Mouse (Mus musculus): ENCODE data around the gene Klf11. TPM values are rescaled to one million over a fixed set of nuclear protein-coding genes. Genes with fewer than 3 reads are reported as not detected.

The Klf11 gene
- 15.9 and 17.6 TPM in 2 replicates for polyA plus RNA-seq (2015; fragmentation: Nextera tagmentation; extraction: Ambion mirVana)

- Histone ChIP-seq H3K4me2 (peak within 1 kb of the TSS; percentile 66), H3K9ac (peak within 1 kb of the TSS; percentile 91), H3K9me3 (no peaks in the 10 kb centered on the region), H3K36me3 (peaks cover 28% of the 10 kb centered on the region), H3K4me1 (replicated peaks) (peaks cover 42% of the 10 kb centered on the region), H3K27ac (peak within 1 kb of the TSS; percentile 96), H3K27me3 (0 out of 2 replicates have a peak, but pooled peaks cover 6% of the 10 kb centered on the region), H3K4me3 (peak within 1 kb of the TSS; percentile 80)
- 0% methylated on average over 41 of the region's 68 CpGs for WGBS
- ATAC-seq (ENCODE audit: low FRiP score): peak; percentile 92
Measured at GRCm38 (mm10) chr12:24651063-24651557, at the start of gene Klf11. Klf11 (plus strand) TSS chr12:24651274.

DNA sequence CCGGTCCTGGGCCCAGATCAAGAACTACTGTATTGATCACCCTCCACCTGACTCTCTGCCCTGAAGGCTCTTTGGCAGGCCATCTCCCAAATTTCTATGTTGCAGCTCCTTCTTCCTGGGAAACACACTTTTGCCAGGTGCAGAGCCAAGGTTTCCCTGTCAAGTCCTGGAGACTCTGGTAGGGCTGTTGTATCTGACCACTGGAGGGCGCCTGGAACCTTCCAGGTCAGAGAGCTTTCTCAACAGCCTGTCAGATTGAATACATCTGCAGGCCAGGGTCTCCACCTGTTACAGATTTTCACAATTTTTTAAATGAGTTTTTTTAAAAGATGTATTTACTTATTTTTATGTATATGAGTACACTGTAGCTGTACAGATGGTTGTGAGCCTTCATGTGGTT, 47.8 kb upstream of the Klf11 start:
- Histone ChIP-seq H3K36me3 (no peaks in the 10 kb centered on the region), H3K9ac (no peak overlapping the region), H3K9me3 (no peaks in the 10 kb centered on the region), H3K4me3 (no peak overlapping the region), H3K4me2 (no peak overlapping the region), H3K27ac (no peak overlapping the region), H3K27me3 (no peaks in the 10 kb centered on the region), H3K4me1 (replicated peaks) (no peaks in the 10 kb centered on the region)
- no peak for ATAC-seq (ENCODE audit: low FRiP score)
- 38% methylated on average over 2 of the region's 2 CpGs for WGBS

- H3K27ac ChIP-seq: no peak overlapping the region
- H3K4me1 ChIP-seq (replicated peaks): peaks cover 3% of the 10 kb centered on the region; the same call in 1 of the 2 replicates
- ATAC-seq (ENCODE audit: low FRiP score): no peak
- WGBS: 64% methylated on average over 10 of the region's 10 CpGs
- no peak overlapping the region for H3K4me3 ChIP-seq
- H3K4me2 ChIP-seq: no peak overlapping the region
- no peaks in the 10 kb centered on the region for H3K27me3 ChIP-seq
- no peaks in the 10 kb centered on the region for H3K36me3 ChIP-seq
- H3K9me3 ChIP-seq: no peaks in the 10 kb centered on the region
- no peak overlapping the region for H3K9ac ChIP-seq
Measured at GRCm38 (mm10) chr12:24606166-24606565, 44.9 kb upstream of the Klf11 start.

GRCm38 (mm10) chr12:24612591-24612990, 38.5 kb upstream of the Klf11 start:
- ATAC-seq (ENCODE audit: low FRiP score): no peak
- H3K36me3 ChIP-seq: no peaks in the 10 kb centered on the region
- no peaks in the 10 kb centered on the region for H3K27me3 ChIP-seq
- no peak overlapping the region for H3K4me3 ChIP-seq
- no peak overlapping the region for H3K27ac ChIP-seq
- H3K9me3 ChIP-seq: no peaks in the 10 kb centered on the region
- H3K4me1 ChIP-seq (replicated peaks): peaks cover 3% of the 10 kb centered on the region; the same call in 1 of the 2 replicates
- H3K4me2 ChIP-seq: no peak overlapping the region
- no peak overlapping the region for H3K9ac ChIP-seq
- 82% methylated on average over 6 of the region's 6 CpGs for WGBS

DNA sequence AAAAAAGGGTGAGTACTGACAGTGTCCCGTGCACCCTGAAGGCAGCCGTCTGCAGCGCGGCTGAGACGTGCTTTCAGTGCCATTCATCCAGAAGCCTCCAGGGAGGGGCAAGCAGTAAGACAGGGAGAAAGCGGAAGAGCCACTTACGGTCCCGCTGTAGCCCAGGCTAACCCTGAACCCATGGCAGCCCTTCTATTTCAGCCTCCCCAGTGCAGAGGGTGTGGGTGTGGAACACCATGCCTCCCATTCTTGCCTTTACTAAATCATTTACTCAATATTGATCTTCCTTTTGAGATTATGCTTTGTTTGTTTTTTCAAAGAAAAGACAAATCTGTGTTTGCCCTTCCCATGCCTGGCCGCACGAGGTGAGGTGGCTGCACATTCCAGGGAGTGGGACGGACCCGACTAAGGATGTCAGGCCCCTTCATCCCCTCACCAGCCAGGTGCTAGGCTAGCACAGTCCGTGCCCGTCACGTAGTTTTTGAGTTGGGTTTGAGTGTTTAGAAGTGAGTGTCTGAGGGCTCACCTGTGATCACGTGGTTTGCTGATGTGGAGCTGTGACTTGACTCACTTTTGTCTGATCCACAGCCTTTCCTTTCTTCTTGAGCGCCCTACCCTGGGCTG, 36.5 kb upstream of the Klf11 start:
- Histone ChIP-seq H3K4me1 (replicated peaks) (peaks cover 3% of the 10 kb centered on the region; the same call in 1 of the 2 replicates), H3K36me3 (no peaks in the 10 kb centered on the region), H3K27ac (no peak overlapping the region), H3K27me3 (no peaks in the 10 kb centered on the region), H3K4me2 (no peak overlapping the region), H3K9me3 (no peaks in the 10 kb centered on the region), H3K9ac (no peak overlapping the region), H3K4me3 (no peak overlapping the region)
- no peak for ATAC-seq (ENCODE audit: low FRiP score)
- 81% methylated on average over 17 of the region's 17 CpGs for WGBS

DNA sequence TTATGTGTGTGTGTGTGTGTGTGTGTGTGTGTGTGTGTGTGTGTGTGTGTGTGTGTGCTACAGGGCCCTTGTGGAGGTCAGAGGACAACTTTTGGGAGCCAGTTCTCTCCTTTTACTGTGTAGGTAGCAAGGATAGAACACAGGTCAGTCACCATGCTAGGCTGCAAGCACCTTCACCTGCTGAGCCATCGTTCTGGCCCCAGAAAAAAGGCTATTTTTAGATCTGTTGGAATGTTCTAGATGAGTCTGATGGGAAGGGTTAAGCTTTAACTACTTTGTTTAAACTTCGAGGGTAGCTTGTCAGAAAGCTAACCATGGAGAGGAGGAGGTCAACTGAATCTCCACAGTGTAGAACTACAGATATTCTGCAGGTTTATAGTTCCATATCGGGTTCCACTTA, 35.9 kb upstream of the Klf11 start:
- Histone ChIP-seq H3K4me3 (no peak overlapping the region), H3K27me3 (no peaks in the 10 kb centered on the region), H3K36me3 (no peaks in the 10 kb centered on the region), H3K9ac (no peak overlapping the region), H3K4me2 (no peak overlapping the region), H3K27ac (no peak overlapping the region), H3K9me3 (no peaks in the 10 kb centered on the region), H3K4me1 (replicated peaks) (peaks cover 1% of the 10 kb centered on the region; the same call in 1 of the 2 replicates)
- ATAC-seq (ENCODE audit: low FRiP score): no peak
- 88% methylated on average over 3 of the region's 3 CpGs for WGBS

DNA sequence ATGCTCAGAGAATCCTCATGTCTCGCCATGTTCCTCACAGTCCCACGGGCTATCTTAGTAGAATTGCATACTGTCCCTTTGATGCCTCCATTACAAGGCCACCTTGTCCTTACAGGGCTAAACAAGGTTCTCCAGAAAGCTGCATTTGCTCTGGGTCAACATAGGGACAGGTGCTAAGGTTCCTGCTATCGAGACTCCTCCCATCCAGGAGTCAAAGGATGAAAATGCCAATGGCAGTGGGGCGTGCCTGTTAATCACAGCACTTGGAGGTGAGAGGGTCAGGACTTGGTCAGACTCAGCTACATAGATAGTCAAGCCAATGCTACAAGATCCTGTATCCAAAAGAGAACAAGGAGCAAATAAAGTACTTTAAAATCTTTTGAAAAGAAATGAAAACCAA, 31.6 kb upstream of the Klf11 start:
- no peak overlapping the region for H3K4me2 ChIP-seq
- no peak overlapping the region for H3K4me3 ChIP-seq
- H3K27me3 ChIP-seq: no peaks in the 10 kb centered on the region
- H3K36me3 ChIP-seq: no peaks in the 10 kb centered on the region
- no peaks in the 10 kb centered on the region for H3K9me3 ChIP-seq
- H3K9ac ChIP-seq: no peak overlapping the region
- ATAC-seq (ENCODE audit: low FRiP score): no peak
- no peak overlapping the region for H3K27ac ChIP-seq
- 87% methylated on average over 4 of the region's 4 CpGs for WGBS
- peaks cover 11% of the 10 kb centered on the region for H3K4me1 ChIP-seq (replicated peaks)

- Histone ChIP-seq H3K4me1 (replicated peaks) (peaks cover 14% of the 10 kb centered on the region), H3K27me3 (no peaks in the 10 kb centered on the region), H3K9me3 (no peaks in the 10 kb centered on the region), H3K4me3 (no peak overlapping the region), H3K9ac (no peak overlapping the region), H3K4me2 (no peak overlapping the region), H3K36me3 (no peaks in the 10 kb centered on the region), H3K27ac (no peak overlapping the region)
- WGBS: 50% methylated on average over 12 of the region's 12 CpGs
- peak; percentile 68; the same call in 1 of the 2 replicates for ATAC-seq (ENCODE audit: low FRiP score)
Measured at GRCm38 (mm10) chr12:24623486-24624251, 27.4 kb upstream of the Klf11 start.

GRCm38 (mm10) chr12:24626401-24626800, 24.7 kb upstream of the Klf11 start:
- H3K27ac ChIP-seq: no peak overlapping the region

DNA sequence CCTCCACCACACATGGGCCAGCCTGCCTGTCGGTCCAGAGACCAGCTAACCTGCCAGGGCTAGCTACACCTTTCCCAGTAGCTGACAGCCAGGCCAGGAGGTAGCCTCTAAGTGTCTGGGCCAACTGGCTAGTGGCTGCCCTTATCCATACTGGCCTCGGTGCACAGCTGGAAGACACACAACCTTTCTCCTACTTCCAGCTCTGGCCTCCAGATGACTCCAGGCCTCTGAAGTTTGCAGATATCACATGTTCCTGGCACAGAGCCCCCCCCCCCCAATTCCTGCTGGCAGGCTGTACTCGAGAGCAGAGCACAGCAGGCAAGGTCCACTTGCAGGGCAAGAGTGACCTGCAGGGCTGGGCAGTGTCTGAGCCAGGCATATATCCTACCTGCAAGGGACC, 23.9 kb upstream of the Klf11 start:
- H3K27ac ChIP-seq: no peak overlapping the region
- H3K4me1 ChIP-seq (replicated peaks): peaks cover 14% of the 10 kb centered on the region
- no peak overlapping the region for H3K9ac ChIP-seq
- no peaks in the 10 kb centered on the region for H3K36me3 ChIP-seq
- no peaks in the 10 kb centered on the region for H3K27me3 ChIP-seq
- H3K4me3 ChIP-seq: no peak overlapping the region
- no peak for ATAC-seq (ENCODE audit: low FRiP score)
- 70% methylated on average over 3 of the region's 3 CpGs for WGBS
- no peak overlapping the region for H3K4me2 ChIP-seq
- no peaks in the 10 kb centered on the region for H3K9me3 ChIP-seq

More at GRCm38 (mm10) chr12:24626401-24626800, 24.7 kb upstream of the Klf11 start:
- Histone ChIP-seq H3K4me2 (no peak overlapping the region), H3K4me3 (no peak overlapping the region), H3K36me3 (no peaks in the 10 kb centered on the region), H3K27me3 (no peaks in the 10 kb centered on the region), H3K9me3 (no peaks in the 10 kb centered on the region), H3K4me1 (replicated peaks) (peaks cover 14% of the 10 kb centered on the region), H3K9ac (no peak overlapping the region)
- WGBS: 95% methylated on average over 5 of the region's 5 CpGs
- ATAC-seq (ENCODE audit: low FRiP score): no peak

GRCm38 (mm10) chr12:24630220-24630619, 20.9 kb upstream of the Klf11 start:
- WGBS: 89% methylated on average over 1 of the region's 1 CpGs
- H3K4me2 ChIP-seq: no peak overlapping the region
- H3K36me3 ChIP-seq: no peaks in the 10 kb centered on the region
- H3K4me3 ChIP-seq: no peak overlapping the region
- no peak for ATAC-seq (ENCODE audit: low FRiP score)
- H3K9ac ChIP-seq: no peak overlapping the region
- no peaks in the 10 kb centered on the region for H3K9me3 ChIP-seq
- H3K4me1 ChIP-seq (replicated peaks): 0 out of 2 replicates have a peak, but pooled peaks cover 3% of the 10 kb centered on the region
- H3K27ac ChIP-seq: no peak overlapping the region
- H3K27me3 ChIP-seq: no peaks in the 10 kb centered on the region

DNA sequence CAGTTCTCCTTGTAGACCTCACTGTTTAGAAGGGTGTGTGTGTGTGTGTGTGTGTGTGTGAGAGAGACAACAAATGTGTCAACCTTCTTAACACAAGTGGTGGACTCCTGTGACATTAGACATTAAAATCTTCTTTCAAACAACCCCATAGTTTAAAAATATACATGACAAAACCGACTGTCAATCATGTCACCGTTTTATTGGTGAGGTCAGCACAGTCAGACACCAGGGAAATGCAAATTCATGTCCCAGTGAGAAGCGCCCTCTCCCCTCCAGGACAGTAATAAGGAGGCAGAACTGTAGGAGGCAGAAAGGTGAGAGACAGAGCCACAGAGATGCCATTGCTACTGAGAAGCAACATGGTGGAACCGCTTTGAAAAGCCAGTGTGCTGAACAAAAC, 18.7 kb upstream of the Klf11 start:
- no peak overlapping the region for H3K9ac ChIP-seq
- H3K4me1 ChIP-seq (replicated peaks): 0 out of 2 replicates have a peak, but pooled peaks cover 3% of the 10 kb centered on the region
- no peak overlapping the region for H3K4me3 ChIP-seq
- H3K27me3 ChIP-seq: no peaks in the 10 kb centered on the region
- no peaks in the 10 kb centered on the region for H3K36me3 ChIP-seq
- 0 out of 2 replicates have a peak, but pooled peaks have one; percentile 23 for ATAC-seq (ENCODE audit: low FRiP score)
- H3K9me3 ChIP-seq: no peaks in the 10 kb centered on the region
- H3K4me2 ChIP-seq: no peak overlapping the region
- 56% methylated on average over 4 of the region's 4 CpGs for WGBS
- H3K27ac ChIP-seq: no peak overlapping the region
